Mouse (Mus musculus) hindlimb bud, embryonic 11.5 days (tissue): ENCODE measurements at regions not wholly inside any gene's neighbourhood (a gene's known extent, or its start where the extent isn't known, plus 50 kb on each side); places are given as distances from the start of the nearest gene placed in this dataset.
"Not testable (repeated sequence)": the region's sequence is repeated elsewhere in the genome, so short reads cannot be mapped to it uniquely, and the experiment has no call there.

Source experiments
- DNase-seq: peaks from one replicate; pipeline ENCODE4 v3.0.0-alpha.2; 2012; ENCODE audit warnings: low read depth, low spot score; ENCODE audit errors: extremely low spot score

- not testable (repeated sequence) for DNase-seq
Observed at GRCm38 (mm10) chr13:13888847-13889246, 65.4 kb upstream of the B3galnt2 start.

- peak; percentile 100 for DNase-seq
Observed at GRCm38 (mm10) chr13:13889297-13890120, 64.8 kb upstream of the B3galnt2 start.

GRCm38 (mm10) chr13:13902186-13902585 lies 52.1 kb upstream of the B3galnt2 start:
- not testable (repeated sequence) for DNase-seq
